In the genomic region with DNA sequence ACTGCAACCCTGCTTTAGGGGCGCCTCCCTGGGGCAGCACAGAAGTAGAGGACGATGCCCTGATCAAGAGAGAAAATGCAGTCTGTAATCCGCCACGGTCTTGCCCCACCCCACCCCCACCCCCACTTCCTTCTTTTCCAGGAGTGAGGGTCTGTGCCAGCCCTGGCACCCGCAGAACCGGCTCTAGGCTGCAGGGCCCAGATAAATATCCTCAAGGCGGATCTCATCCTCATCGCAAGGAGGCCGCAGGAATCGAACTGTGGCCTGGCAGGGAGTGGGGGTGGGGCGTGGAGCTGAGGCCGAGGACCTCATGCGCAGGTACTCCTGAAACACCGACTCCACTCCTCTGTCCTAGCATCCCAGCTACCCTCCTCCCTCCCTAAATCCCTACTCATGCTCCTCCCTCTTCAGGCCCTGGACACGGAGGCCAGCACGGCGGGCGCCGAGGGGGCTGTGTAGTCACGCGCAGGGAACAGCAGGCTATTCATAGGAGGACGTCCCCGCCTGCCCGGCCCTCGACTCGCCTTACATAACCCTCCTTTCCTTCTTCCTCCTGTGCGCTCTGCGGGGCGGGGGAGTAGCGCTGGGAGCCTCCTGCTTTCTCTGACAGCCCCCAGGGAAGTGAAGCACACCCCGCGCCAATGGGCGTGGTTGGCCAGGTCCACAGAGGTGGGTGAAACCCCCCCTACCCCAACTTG, we compare ENCODE assay signal across 8 mouse cellular contexts. TPM values are rescaled to one million over a fixed set of nuclear protein-coding genes. Genes with fewer than 3 reads are reported as not detected.
DNase-seq lines count a peak whose midpoint lies in the region; ATAC-seq and TF ChIP-seq lines count a peak whose summit lies in the region.

No protein-coding gene starts in this region.

- 7% methylated on average over 32 of the region's 33 CpGs for WGBS in cerebellum, adult 2 months
- 6% methylated on average over 29 of the region's 33 CpGs for WGBS in liver, postnatal 0 days (ENCODE audit: insufficient replicate concordance)
- WGBS in neural tube, embryonic 14.5 days, result 4% methylated on average over 30 of the region's 33 CpGs

- peak; percentile 64; the same call in 1 of the 2 replicates for TF ChIP-seq POLR2A in cerebellum, adult 2 months (IDR thresholded peaks at IDR 0.05; ENCODE audit: borderline replicate concordance, insufficient read depth, low read length)

- TF ChIP-seq EP300 in liver, postnatal 0 days (IDR thresholded peaks at IDR 0.05; ENCODE audit: low read depth), result no peak

- no peaks in the 10 kb centered on the region for H3K9me3 ChIP-seq in ES-E14 (ENCODE audit: control insufficient read depth, insufficient read depth, low read depth, low read length)
- no peaks in the 10 kb centered on the region for H3K9me3 ChIP-seq in liver, postnatal 0 days (ENCODE audit: low read length)
- no peaks in the 10 kb centered on the region for H3K9me3 ChIP-seq in neural tube, embryonic 14.5 days (ENCODE audit: control insufficient read depth, low read length)

- peak overlapping the region; percentile 59 to 64 for H3K4me3 ChIP-seq in ES-E14 (ENCODE audit: insufficient read depth in 1 of 2, low read depth in 1 of 2, low read length in 2 of 2, poor library complexity in 1 of 2, severe bottlenecking in 1 of 2)
- H3K4me3 ChIP-seq in cerebellum, adult 2 months (replicated peaks; ENCODE audit: insufficient read depth, low read depth, low read length), result peak overlapping the region; percentile 2
- H3K4me3 ChIP-seq in layer of hippocampus, adult 2 months, result peak overlapping the region; percentile 47
- peak overlapping the region; percentile 38 for H3K4me3 ChIP-seq in liver, postnatal 0 days (ENCODE audit: low read depth, low read length)
- no peak overlapping the region; the same call in 1 of the 2 replicates for H3K4me3 ChIP-seq in neural tube, embryonic 14.5 days (ENCODE audit: low read depth, low read length)

- H3K4me2 ChIP-seq in liver, postnatal 0 days (ENCODE audit: low read depth, low read length), result peak overlapping the region; percentile 66
- H3K4me2 ChIP-seq in neural tube, embryonic 14.5 days (ENCODE audit: low read depth, low read length), result peak overlapping the region; percentile 32; the same call in 1 of the 2 replicates

- no peaks in the 10 kb centered on the region for H3K27me3 ChIP-seq in cerebellum, adult 2 months (ENCODE audit: control insufficient read depth, insufficient read depth, low read length)
- H3K27me3 ChIP-seq in liver, postnatal 0 days (ENCODE audit: insufficient read depth, low read length), result no peaks in the 10 kb centered on the region
- no peaks in the 10 kb centered on the region for H3K27me3 ChIP-seq in neural tube, embryonic 14.5 days (ENCODE audit: control insufficient read depth, insufficient read depth, low read length)

- in situ Hi-C loops in ES-E14 (cut with MboI; ENCODE audit: low sequenced_read_pairs in 2 of 2, unreplicated experiment in 2 of 2), result no loop called here

- TF ChIP-seq CTCF in cerebellum, adult 2 months (IDR thresholded peaks at IDR 0.05; ENCODE audit: borderline replicate concordance, insufficient read depth, low read depth, low read length), result no peak
- no peak for TF ChIP-seq CTCF in layer of hippocampus, adult 2 months (conservative IDR thresholded peaks at IDR 0.05)
- TF ChIP-seq CTCF in liver, postnatal 0 days (IDR thresholded peaks at IDR 0.05; ENCODE audit: low read depth), result no peak

- DNase-seq in ES-E14 (ENCODE audit: low read depth, low spot score), result no peak
- peak; percentile 87 to 91 for DNase-seq in cerebellum, adult 2 months
- DNase-seq in forelimb bud, embryonic 11.5 days (ENCODE audit: low read depth, low spot score), result peak; percentile 72
- DNase-seq in heart, postnatal 25 days (ENCODE audit: low spot score), result peak; percentile 95
- peak; percentile 79 to 85 for DNase-seq in layer of hippocampus, adult 2 months (ENCODE audit: low spot score in 2 of 2)
- DNase-seq in liver, postnatal 0 days, result peak; percentile 68
- peak; percentile 64 for DNase-seq in urinary bladder, postnatal 25 days (ENCODE audit: low spot score)

- no peak overlapping the region for H3K27ac ChIP-seq in ES-E14 (ENCODE audit: insufficient read depth, low read depth, low read length, poor library complexity, severe bottlenecking)
- peak overlapping the region; percentile 93 for H3K27ac ChIP-seq in cerebellum, adult 2 months (ENCODE audit: insufficient read depth, low read length)
- H3K27ac ChIP-seq in layer of hippocampus, adult 2 months, result peak overlapping the region; percentile 90
- 0 out of 2 replicates have a peak overlapping the region, but pooled peaks have one; percentile 0 for H3K27ac ChIP-seq in liver, postnatal 0 days (ENCODE audit: low read depth)
- no peak overlapping the region for H3K27ac ChIP-seq in neural tube, embryonic 14.5 days (ENCODE audit: low read depth, low read length)

- H3K36me3 ChIP-seq in ES-E14 (ENCODE audit: control insufficient read depth, insufficient read depth, low read length, poor library complexity, severe bottlenecking), result no peaks in the 10 kb centered on the region
- no peaks in the 10 kb centered on the region for H3K36me3 ChIP-seq in liver, postnatal 0 days (replicated peaks; ENCODE audit: insufficient read depth, low read length)
- H3K36me3 ChIP-seq in neural tube, embryonic 14.5 days (ENCODE audit: control insufficient read depth, insufficient read depth, low read length), result no peaks in the 10 kb centered on the region

- peaks cover 0 to 12% of the 10 kb centered on the region in 2 experiments; a peak in 1 of 4 replicates for H3K4me1 ChIP-seq in ES-E14 (ENCODE audit: control insufficient read depth in 2 of 2, insufficient read depth in 2 of 2, low read length in 2 of 2, poor library complexity in 1 of 2)
- H3K4me1 ChIP-seq in cerebellum, adult 2 months (ENCODE audit: control insufficient read depth, insufficient read depth, low read length), result peaks cover 67% of the 10 kb centered on the region
- H3K4me1 ChIP-seq in liver, postnatal 0 days (ENCODE audit: insufficient read depth), result peaks cover 35% of the 10 kb centered on the region
- H3K4me1 ChIP-seq in neural tube, embryonic 14.5 days (ENCODE audit: control insufficient read depth, insufficient read depth, low read length), result no peaks in the 10 kb centered on the region

- H3K9ac ChIP-seq in ES-E14 (ENCODE audit: insufficient read depth, low read depth, low read length, poor library complexity, severe bottlenecking), result peak overlapping the region; percentile 28; the same call in 1 of the 2 replicates
- peak overlapping the region; percentile 37; the same call in 1 of the 2 replicates for H3K9ac ChIP-seq in liver, postnatal 0 days (replicated peaks)
- H3K9ac ChIP-seq in neural tube, embryonic 14.5 days (replicated peaks; ENCODE audit: low read depth, low read length), result no peak overlapping the region

- intact Hi-C loops in heart, postnatal 25 days (cut with DNase I), result no loop called here

- ATAC-seq in liver, postnatal 0 days, result peak; percentile 8; the same call in 1 of the 2 replicates
- peak; percentile 50; the same call in 1 of the 2 replicates for ATAC-seq in neural tube, embryonic 14.5 days (ENCODE audit: low read depth)

TF ChIP-seq in ES-E14, 5 proteins besides CTCF, POLR2A, EP300 and RAD21:
- no peak for TF ChIP-seq ZNF384 (IDR thresholded peaks at IDR 0.05; ENCODE audit: low read depth, low read length)
- no peak for TF ChIP-seq ZC3H11A (IDR thresholded peaks at IDR 0.05; ENCODE audit: borderline replicate concordance, low read depth, low read length)
- no peak for TF ChIP-seq HCFC1 (IDR thresholded peaks at IDR 0.05; ENCODE audit: borderline replicate concordance, insufficient read depth, low read length)
- no peak for TF ChIP-seq CHD2 (IDR thresholded peaks at IDR 0.05; ENCODE audit: low read depth, low read length)
- TF ChIP-seq MAFK (IDR thresholded peaks at IDR 0.05; ENCODE audit: insufficient read depth, low read depth, low read length), result no peak

RNA-seq across cellular contexts. Expression of a gene that starts 22.3 kb away (rescaled TPM):
- total RNA-seq in ES-E14 (2012; rRNA removed), result 16.7 and 20.9 TPM in 2 replicates
- polyA plus RNA-seq in cerebellum, adult 2 months (2012; rRNA removed), result 36.9 and 51.5 TPM in 2 replicates
- 10 to 100 TPM; 66.9 to 95.5 TPM for total RNA-seq in heart, postnatal 25 days (2021)
- 10 to 100 TPM; 28.6 to 38.4 TPM for total RNA-seq in layer of hippocampus, adult 2 months (2021)
- 10.9 and 12.3 TPM in 2 replicates for polyA plus RNA-seq in liver, postnatal 0 days (2015; fragmentation: Nextera tagmentation; extraction: Ambion mirVana)
- polyA plus RNA-seq in neural tube, embryonic 14.5 days (2014; fragmentation: Nextera tagmentation; extraction: Ambion mirVana), result 12.4 and 13.4 TPM in 2 replicates

RNA-seq across cellular contexts. Expression of a gene that starts 34.1 kb away (rescaled TPM):
- 20.9 and 25.2 TPM in 2 replicates for total RNA-seq in ES-E14 (2012; rRNA removed)
- 279 and 288 TPM in 2 replicates for polyA plus RNA-seq in cerebellum, adult 2 months (2012; rRNA removed)
- 100 to 1,000 TPM in 1 of 2 experiments, 10 to 100 TPM in 1; 64.1 to 135 TPM for total RNA-seq in heart, postnatal 25 days (2021)
- total RNA-seq in layer of hippocampus, adult 2 months (2021), result 100 to 1,000 TPM; 273 to 304 TPM
- polyA plus RNA-seq in liver, postnatal 0 days (2015; fragmentation: Nextera tagmentation; extraction: Ambion mirVana), result 14.0 and 16.3 TPM in 2 replicates
- polyA plus RNA-seq in neural tube, embryonic 14.5 days (2014; fragmentation: Nextera tagmentation; extraction: Ambion mirVana), result 17.9 and 19.3 TPM in 2 replicates

RNA-seq across cellular contexts. Expression of a gene that starts 35.4 kb away (rescaled TPM):
- total RNA-seq in ES-E14 (2012; rRNA removed), result 112 and 157 TPM in 2 replicates
- polyA plus RNA-seq in cerebellum, adult 2 months (2012; rRNA removed), result 62.4 and 67.3 TPM in 2 replicates
- 10 to 100 TPM; 29.7 to 38.0 TPM for total RNA-seq in heart, postnatal 25 days (2021)
- 10 to 100 TPM; 33.0 to 36.8 TPM for total RNA-seq in layer of hippocampus, adult 2 months (2021)
- polyA plus RNA-seq in liver, postnatal 0 days (2015; fragmentation: Nextera tagmentation; extraction: Ambion mirVana), result 61.5 and 63.0 TPM in 2 replicates
- polyA plus RNA-seq in neural tube, embryonic 14.5 days (2014; fragmentation: Nextera tagmentation; extraction: Ambion mirVana), result 129 and 138 TPM in 2 replicates

RNA-seq across cellular contexts. Expression of a gene that starts 35.8 kb away (rescaled TPM):
- 444 and 478 TPM in 2 replicates for total RNA-seq in ES-E14 (2012; rRNA removed)
- polyA plus RNA-seq in cerebellum, adult 2 months (2012; rRNA removed), result 621 and 638 TPM in 2 replicates
- total RNA-seq in heart, postnatal 25 days (2021), result 1,000 to 10,000 TPM; 2,060 to 2,092 TPM
- total RNA-seq in layer of hippocampus, adult 2 months (2021), result 100 to 1,000 TPM; 442 to 446 TPM
- 86.7 and 87.0 TPM in 2 replicates for polyA plus RNA-seq in liver, postnatal 0 days (2015; fragmentation: Nextera tagmentation; extraction: Ambion mirVana)
- 278 and 281 TPM in 2 replicates for polyA plus RNA-seq in neural tube, embryonic 14.5 days (2014; fragmentation: Nextera tagmentation; extraction: Ambion mirVana)

Comparison
In these comparisons a context has a peak if more than half of its experiments do, and no peak if none do; other contexts are left out.
1. H3K27ac ChIP-seq: peak in cerebellum, adult 2 months (single experiment), layer of hippocampus, adult 2 months (single experiment) and liver, postnatal 0 days (single experiment); none in ES-E14 (single experiment) and neural tube, embryonic 14.5 days (single experiment).